Mouse (Mus musculus): ENCODE measurements around the gene Vmn1r89. TPM values are rescaled to one million over a fixed set of nuclear protein-coding genes. Genes with fewer than 3 reads are reported as not detected.

Gene Vmn1r89
- polyA plus RNA-seq (2016; fragmentation: Nextera tagmentation; extraction: Ambion mirVana) = not detected in 2 replicates

DNA sequence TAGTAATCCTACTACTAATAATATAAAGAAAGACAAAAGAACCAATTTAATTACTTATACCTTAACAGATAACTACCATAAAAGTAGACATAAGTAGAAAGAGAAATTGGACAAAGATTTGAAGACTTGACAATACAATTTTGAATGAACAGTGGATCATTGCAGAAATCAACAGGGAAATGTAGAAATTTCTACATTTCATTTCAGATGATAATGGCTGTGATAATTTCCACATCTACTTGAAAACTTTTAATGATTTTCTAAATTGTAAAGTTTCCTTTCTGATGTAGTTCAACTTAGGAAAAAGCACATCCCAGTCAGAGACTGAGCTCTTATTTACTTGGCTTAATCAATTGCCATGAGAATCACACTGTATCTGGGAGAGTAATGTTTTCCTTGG lies at the start of gene Vmn1r89:
Gene Vmn1r89, plus strand, starts transcription at position 301 of the 400 bp plus-strand sequence.
- no peaks in the 10 kb centered on the region for H3K36me3 ChIP-seq (replicated peaks)
- H3K4me1 ChIP-seq = no peaks in the 10 kb centered on the region
- no peak for DNase-seq (ENCODE audit: extremely low spot score, low spot score)
- no peak within 1 kb of the TSS for H3K4me3 ChIP-seq
- no peaks in the 10 kb centered on the region for H3K27me3 ChIP-seq (ENCODE audit: poor library complexity, severe bottlenecking)
- peaks cover 5% of the 10 kb centered on the region; the same call in 1 of the 2 replicates for H3K9me3 ChIP-seq
- H3K27ac ChIP-seq = no peak within 1 kb of the TSS

DNA sequence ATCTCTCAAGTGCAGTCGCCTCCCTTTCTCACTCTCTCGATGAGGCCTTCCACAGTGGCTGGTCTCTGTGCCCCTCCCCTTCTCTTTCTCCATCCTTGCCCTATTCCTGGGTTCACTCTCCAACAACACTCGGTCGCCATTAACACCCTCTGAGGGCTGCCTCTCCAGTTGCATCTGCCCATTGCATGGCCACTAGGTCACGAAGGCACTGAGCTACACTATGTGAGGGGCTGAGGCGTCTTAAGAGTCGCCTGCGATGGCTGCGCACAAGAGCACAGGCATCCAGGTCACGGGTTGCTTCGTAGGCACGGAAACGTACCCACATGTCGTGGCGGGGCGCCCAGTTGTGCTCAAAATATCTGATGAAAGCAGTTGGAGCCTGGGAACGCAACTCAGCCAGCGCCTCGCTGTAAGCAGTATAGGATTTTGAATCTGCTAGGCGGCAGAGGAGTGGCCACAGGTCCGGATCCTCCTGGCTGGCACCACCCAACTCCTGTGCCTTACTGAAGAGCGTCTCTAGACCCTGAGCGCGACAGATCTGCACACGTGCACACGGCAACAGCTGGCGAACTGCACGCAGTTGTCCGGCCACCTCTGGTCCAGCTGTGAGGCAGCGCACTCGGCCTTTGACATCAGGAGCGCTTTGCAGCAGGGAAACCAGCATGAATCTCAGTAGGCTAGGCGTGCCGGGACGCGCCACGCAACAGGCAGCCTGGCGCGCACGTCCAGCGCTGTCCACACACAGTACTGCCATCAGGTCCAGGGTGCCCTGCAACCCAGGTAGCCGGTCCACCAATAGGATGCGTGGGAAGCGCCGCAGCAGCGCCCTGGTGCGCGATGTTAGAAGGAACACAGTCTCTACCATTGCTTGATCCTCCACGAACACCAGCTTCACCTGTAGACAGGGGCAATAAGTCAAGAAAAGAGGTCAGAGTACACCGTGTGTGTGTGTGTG lies 48.2 kb downstream of the Vmn1r89 start:
- H3K4me3 ChIP-seq = no peak overlapping the region; the same call in 1 of the 2 replicates
- 0 out of 2 replicates have a peak, but pooled peaks cover 3% of the 10 kb centered on the region for H3K4me1 ChIP-seq
- WGBS = 48% methylated on average over 50 of the region's 50 CpGs

DNA sequence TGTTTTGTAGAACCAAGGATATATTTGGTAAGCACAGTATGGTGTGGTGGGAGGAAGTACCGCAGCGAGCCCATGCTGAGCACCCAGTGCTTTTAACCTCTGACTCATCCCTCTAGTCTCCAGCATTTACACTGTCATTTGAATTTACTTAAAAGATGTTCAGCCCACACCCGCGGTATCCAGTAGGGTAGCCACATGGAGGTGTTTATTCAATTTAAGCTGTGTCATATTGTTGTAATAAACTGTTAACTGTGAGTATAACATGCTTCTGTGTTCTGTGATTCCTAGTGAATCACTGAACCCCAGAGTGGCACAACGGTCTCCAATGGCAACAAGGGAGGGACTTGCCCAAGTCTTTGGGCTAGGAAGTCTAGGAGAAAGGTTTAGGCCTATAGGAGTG lies 51.0 kb downstream of the Vmn1r89 start:
- Histone ChIP-seq H3K4me3 (no peak overlapping the region), H3K4me1 (0 out of 2 replicates have a peak, but pooled peaks cover 3% of the 10 kb centered on the region), H3K27me3 (ENCODE audit: poor library complexity, severe bottlenecking) (peaks cover 11% of the 10 kb centered on the region), H3K27ac (no peak overlapping the region), H3K9me3 (0 out of 2 replicates have a peak, but pooled peaks cover 4% of the 10 kb centered on the region), H3K36me3 (replicated peaks) (0 out of 2 replicates have a peak, but pooled peaks cover 3% of the 10 kb centered on the region)
- 89% methylated on average over 5 of the region's 5 CpGs for WGBS
- DNase-seq (ENCODE audit: extremely low spot score, low spot score) = no peak

More for the DNA sequence above, 48.2 kb downstream of the Vmn1r89 start:
- H3K9me3 ChIP-seq = 0 out of 2 replicates have a peak, but pooled peaks cover 4% of the 10 kb centered on the region
- H3K27ac ChIP-seq = no peak overlapping the region
- peaks cover 11% of the 10 kb centered on the region for H3K27me3 ChIP-seq (ENCODE audit: poor library complexity, severe bottlenecking)
- 0 out of 2 replicates have a peak, but pooled peaks cover 3% of the 10 kb centered on the region for H3K36me3 ChIP-seq (replicated peaks)
- no peak for DNase-seq (ENCODE audit: extremely low spot score, low spot score)

DNA sequence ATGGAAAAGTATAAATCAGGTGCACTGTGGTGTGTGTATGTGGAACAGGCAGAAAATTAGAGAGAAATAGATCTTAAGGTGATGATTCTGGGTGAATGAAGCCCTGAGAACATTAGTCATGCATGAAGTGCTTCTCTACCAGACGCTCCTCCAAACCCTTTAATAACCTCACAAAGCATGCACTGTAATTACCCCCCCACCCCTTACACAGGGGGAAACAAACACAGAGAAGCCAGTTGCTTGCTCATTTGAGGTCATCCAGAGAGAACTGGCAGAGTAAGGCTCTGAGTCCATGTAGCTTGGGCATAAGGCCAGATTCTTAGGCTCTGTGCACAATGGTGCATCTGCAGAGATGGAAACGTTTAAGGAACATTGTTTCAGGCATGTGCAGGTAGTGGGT lies 51.6 kb downstream of the Vmn1r89 start:
- H3K27me3 ChIP-seq (ENCODE audit: poor library complexity, severe bottlenecking) = peaks cover 11% of the 10 kb centered on the region
- 55% methylated on average over 2 of the region's 2 CpGs for WGBS
- H3K27ac ChIP-seq = no peak overlapping the region
- 0 out of 2 replicates have a peak, but pooled peaks cover 4% of the 10 kb centered on the region for H3K9me3 ChIP-seq
- no peak overlapping the region for H3K4me3 ChIP-seq
- H3K36me3 ChIP-seq (replicated peaks) = peaks cover 8% of the 10 kb centered on the region; the same call in 1 of the 2 replicates
- DNase-seq (ENCODE audit: extremely low spot score, low spot score) = no peak
- 0 out of 2 replicates have a peak, but pooled peaks cover 3% of the 10 kb centered on the region for H3K4me1 ChIP-seq

DNA sequence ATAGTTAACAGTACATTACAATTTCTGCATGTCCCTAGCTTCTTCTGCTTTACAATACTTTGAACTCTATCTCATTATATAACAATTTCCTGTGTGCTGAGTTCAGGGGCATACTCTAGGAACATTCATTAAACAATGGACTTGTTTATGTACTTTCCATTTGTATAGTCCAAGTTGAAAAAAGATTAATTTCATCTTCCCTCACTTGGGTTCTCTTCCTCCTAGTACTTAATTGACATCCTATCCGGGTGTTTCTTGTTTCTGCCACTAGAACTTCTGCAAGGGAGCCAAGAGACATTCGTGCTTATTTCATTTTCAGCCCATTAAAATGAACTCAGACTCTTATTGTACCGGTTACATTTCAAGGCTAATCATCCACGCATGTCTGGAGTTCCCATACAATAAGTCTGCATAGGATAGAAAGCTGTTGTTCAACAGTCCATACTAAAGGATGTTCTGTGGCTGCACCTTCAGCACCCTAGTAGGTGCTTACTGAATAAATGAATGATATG lies 56.0 kb downstream of the Vmn1r89 start:
- Histone ChIP-seq H3K27me3 (ENCODE audit: poor library complexity, severe bottlenecking) (no peaks in the 10 kb centered on the region), H3K4me3 (no peak overlapping the region), H3K9me3 (no peaks in the 10 kb centered on the region), H3K36me3 (replicated peaks) (peaks cover 12% of the 10 kb centered on the region), H3K27ac (no peak overlapping the region), H3K4me1 (0 out of 2 replicates have a peak, but pooled peaks cover 3% of the 10 kb centered on the region)
- 89% methylated on average over 4 of the region's 4 CpGs for WGBS
- no peak for DNase-seq (ENCODE audit: extremely low spot score, low spot score)

DNA sequence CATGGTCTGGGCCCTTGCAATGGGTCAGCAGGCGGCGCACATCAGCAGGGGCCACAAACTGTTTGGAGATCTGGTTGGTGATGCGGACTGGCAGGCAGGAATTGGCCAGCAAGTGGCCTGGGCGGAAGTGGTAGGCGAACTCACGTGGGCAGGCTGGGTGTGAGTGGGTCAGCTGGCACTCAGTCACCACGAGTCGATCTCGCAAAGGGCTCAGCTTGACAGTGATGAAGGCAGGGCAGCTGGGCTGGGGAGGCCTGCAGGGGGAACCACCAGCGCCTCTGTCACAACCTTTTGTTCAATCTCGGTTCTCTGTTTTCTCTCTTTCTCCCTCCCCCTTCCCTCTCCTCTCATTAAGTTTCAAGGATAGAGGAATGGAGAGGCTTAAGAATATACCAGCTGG lies 56.6 kb downstream of the Vmn1r89 start:
- DNase-seq (ENCODE audit: extremely low spot score, low spot score) = no peak
- Histone ChIP-seq H3K27me3 (ENCODE audit: poor library complexity, severe bottlenecking) (no peaks in the 10 kb centered on the region), H3K27ac (no peak overlapping the region), H3K4me3 (no peak overlapping the region), H3K9me3 (no peaks in the 10 kb centered on the region), H3K36me3 (replicated peaks) (peaks cover 18% of the 10 kb centered on the region), H3K4me1 (0 out of 2 replicates have a peak, but pooled peaks cover 2% of the 10 kb centered on the region)
- 85% methylated on average over 11 of the region's 11 CpGs for WGBS

Other genes starting within 250 kb of the Vmn1r89 start
- 10.5 and 11.1 TPM in 2 replicates for gene Zfp324, start 247.2 kb upstream of the Vmn1r89 start, polyA plus RNA-seq (2016; fragmentation: Nextera tagmentation; extraction: Ambion mirVana)
- 16.5 and 17.7 TPM in 2 replicates for gene Zfp446, start 235.2 kb upstream of the Vmn1r89 start, polyA plus RNA-seq (2016; fragmentation: Nextera tagmentation; extraction: Ambion mirVana)
- gene Slc27a5, start 214.8 kb upstream of the Vmn1r89 start, polyA plus RNA-seq (2016; fragmentation: Nextera tagmentation; extraction: Ambion mirVana) = not detected in 2 replicates
- 415 and 417 TPM in 2 replicates for gene Trim28, start 213.9 kb upstream of the Vmn1r89 start, polyA plus RNA-seq (2016; fragmentation: Nextera tagmentation; extraction: Ambion mirVana)
- gene Zbtb45, start 203.0 kb upstream of the Vmn1r89 start, polyA plus RNA-seq (2016; fragmentation: Nextera tagmentation; extraction: Ambion mirVana) = 29.7 and 30.7 TPM in 2 replicates
- gene Chmp2a, start 178.2 kb upstream of the Vmn1r89 start, polyA plus RNA-seq (2016; fragmentation: Nextera tagmentation; extraction: Ambion mirVana) = 97.3 and 102 TPM in 2 replicates
- gene Ube2m, start 174.7 kb upstream of the Vmn1r89 start, polyA plus RNA-seq (2016; fragmentation: Nextera tagmentation; extraction: Ambion mirVana) = 82.9 and 88.7 TPM in 2 replicates
- gene Mzf1, start 158.3 kb upstream of the Vmn1r89 start, polyA plus RNA-seq (2016; fragmentation: Nextera tagmentation; extraction: Ambion mirVana) = 3.9 and 4.3 TPM in 2 replicates
- gene Vmn1r85, start 117.8 kb upstream of the Vmn1r89 start, polyA plus RNA-seq (2016; fragmentation: Nextera tagmentation; extraction: Ambion mirVana) = not detected in 2 replicates
- not detected in 2 replicates for gene Vmn1r86, start 93.1 kb upstream of the Vmn1r89 start, polyA plus RNA-seq (2016; fragmentation: Nextera tagmentation; extraction: Ambion mirVana)
- gene Vmn1r87, start 72.9 kb upstream of the Vmn1r89 start, polyA plus RNA-seq (2016; fragmentation: Nextera tagmentation; extraction: Ambion mirVana) = not detected in 2 replicates
- gene Vmn1r88, start 53.5 kb upstream of the Vmn1r89 start, polyA plus RNA-seq (2016; fragmentation: Nextera tagmentation; extraction: Ambion mirVana) = not detected in 2 replicates
- gene Lig1, start 64.3 kb downstream of the Vmn1r89 start, polyA plus RNA-seq (2016; fragmentation: Nextera tagmentation; extraction: Ambion mirVana) = 189 TPM in 2 replicates
- gene Zswim9, start 65.7 kb downstream of the Vmn1r89 start, polyA plus RNA-seq (2016; fragmentation: Nextera tagmentation; extraction: Ambion mirVana) = 10.3 and 10.8 TPM in 2 replicates
- 2.1 and 3.0 TPM in 2 replicates for gene Pla2g4c, start 111.6 kb downstream of the Vmn1r89 start, polyA plus RNA-seq (2016; fragmentation: Nextera tagmentation; extraction: Ambion mirVana)
- 0.11 TPM in 1 of 2 replicates, not detected in the other for gene Cabp5, start 185.1 kb downstream of the Vmn1r89 start, polyA plus RNA-seq (2016; fragmentation: Nextera tagmentation; extraction: Ambion mirVana)
- gene Bsph1, start 237.8 kb downstream of the Vmn1r89 start, polyA plus RNA-seq (2016; fragmentation: Nextera tagmentation; extraction: Ambion mirVana) = not detected in 2 replicates